Mouse (Mus musculus) testis, postnatal 10 days (tissue): ENCODE results near the gene Krt15.

Source experiments
- DNase-seq: peaks from one replicate; pipeline ENCODE4 v3.0.0; 2021; ENCODE audit warnings: low spot score

Gene Krt15

GRCm38 (mm10) chr11:100124901-100125300 is 10.8 kb downstream of the Krt15 start:
- DNase-seq, result no peak

- DNase-seq, result no peak
These were observed 14.3 kb downstream of the Krt15 start, which contains the start of gene Krt13 for GRCm38 (mm10) chr11:100121466-100121865. Gene Krt13, minus strand, starts transcription at chr11:100121566.

GRCm38 (mm10) chr11:100120331-100120730 is 15.4 kb downstream of the Krt15 start:
- DNase-seq, result no peak

- no peak for DNase-seq
These were observed 22.0 kb downstream of the Krt15 start for GRCm38 (mm10) chr11:100113742-100114029.

- no peak for DNase-seq
These were observed 22.6 kb downstream of the Krt15 start for GRCm38 (mm10) chr11:100112935-100113741.

GRCm38 (mm10) chr11:100105576-100106122 is 30.1 kb downstream of the Krt15 start, which contains the start of gene Krt36:
Gene Krt36, minus strand, starts transcription at chr11:100105626.
- no peak for DNase-seq

GRCm38 (mm10) chr11:100102693-100103429 is 32.9 kb downstream of the Krt15 start:
- no peak for DNase-seq

- DNase-seq, result no peak
These were observed 35.3 kb downstream of the Krt15 start for GRCm38 (mm10) chr11:100100391-100100790.

GRCm38 (mm10) chr11:100097819-100098218 is 37.9 kb downstream of the Krt15 start:
- DNase-seq, result no peak

- DNase-seq, result no peak
These were observed 39.6 kb downstream of the Krt15 start, which contains the start of gene Krt35 for GRCm38 (mm10) chr11:100096141-100096540. Gene Krt35, minus strand, starts transcription at chr11:100096241.

- DNase-seq, result no peak
These were observed 47.2 kb downstream of the Krt15 start for GRCm38 (mm10) chr11:100088378-100089025.

GRCm38 (mm10) chr11:100087861-100088260 is 47.9 kb downstream of the Krt15 start, which contains the start of gene Krt32:
Gene Krt32, minus strand, starts transcription at chr11:100088226.
- DNase-seq, result no peak
